10 mouse cellular contexts compared by ENCODE assay signal in genomic region chr3:41084421-41084820, GRCm38 (mm10). TPM values are rescaled to one million over a fixed set of nuclear protein-coding genes. Genes with fewer than 3 reads are reported as not detected.
DNase-seq lines count a peak whose midpoint lies in the region; ATAC-seq and TF ChIP-seq lines count a peak whose summit lies in the region.
"Had no signal": no experiment of that assay in that cellular context is flagged by ENCODE, and none has a peak within 500 bp of the region (broad histone marks: within the 10 kb centered on the region; RNA-seq: fewer than 3 reads in every experiment).

No protein-coding gene starts in this region.

- H3K27me3 ChIP-seq in lung, embryonic 15.5 days = no peaks in the 10 kb centered on the region
- H3K27me3 ChIP-seq in hindbrain, postnatal 0 days (ENCODE audit: insufficient read depth, low read length) = no peaks in the 10 kb centered on the region
- no peaks in the 10 kb centered on the region for H3K27me3 ChIP-seq in neural tube, embryonic 12.5 days (replicated peaks)

- H3K4me3 ChIP-seq in lung, embryonic 15.5 days = no peak overlapping the region
- no peak overlapping the region for H3K4me3 ChIP-seq in hindbrain, postnatal 0 days (ENCODE audit: low read length)
- no peak overlapping the region for H3K4me3 ChIP-seq in neural tube, embryonic 12.5 days

- DNase-seq in cerebellum, adult 9-11 months = peak; percentile 31
- DNase-seq in lung, postnatal 10 days = no peak
- DNase-seq in hindbrain, postnatal 0 days (ENCODE audit: low spot score) = no peak
- DNase-seq: adrenal gland, adult 2 months; left cerebral cortex, postnatal 4 days had no signal

- no peak overlapping the region for H3K27ac ChIP-seq in lung, embryonic 15.5 days
- H3K27ac ChIP-seq in hindbrain, postnatal 0 days = no peak overlapping the region
- no peak overlapping the region for H3K27ac ChIP-seq in neural tube, embryonic 12.5 days

- no peaks in the 10 kb centered on the region for H3K9me3 ChIP-seq in lung, embryonic 15.5 days
- no peaks in the 10 kb centered on the region for H3K9me3 ChIP-seq in hindbrain, postnatal 0 days (ENCODE audit: low read length)
- no peaks in the 10 kb centered on the region for H3K9me3 ChIP-seq in neural tube, embryonic 12.5 days

- peaks cover 16% of the 10 kb centered on the region for H3K4me1 ChIP-seq in lung, embryonic 15.5 days
- peaks cover 12% of the 10 kb centered on the region for H3K4me1 ChIP-seq in hindbrain, postnatal 0 days (ENCODE audit: insufficient read depth, low read length)
- H3K4me1 ChIP-seq in neural tube, embryonic 12.5 days = peaks cover 16% of the 10 kb centered on the region

- 0 out of 2 replicates have a peak overlapping the region, but pooled peaks have one; percentile 83 for H3K4me2 ChIP-seq in lung, embryonic 15.5 days
- H3K4me2 ChIP-seq in hindbrain, postnatal 0 days (ENCODE audit: low read depth, low read length) = peak overlapping the region; percentile 86; the same call in 1 of the 2 replicates
- H3K4me2 ChIP-seq in neural tube, embryonic 12.5 days (replicated peaks) = peak overlapping the region; percentile 85; the same call in 1 of the 2 replicates

- 83% methylated on average over 5 of the region's 5 CpGs for WGBS in lung, embryonic 15.5 days
- 85% methylated on average over 5 of the region's 5 CpGs for WGBS in hindbrain, postnatal 0 days
- 85% methylated on average over 5 of the region's 5 CpGs for WGBS in neural tube, embryonic 12.5 days

- no peak for ATAC-seq in cerebellum, adult (ENCODE audit: insufficient number of reproducible peaks, low FRiP score, low TSS enrichment)
- ATAC-seq in lung, embryonic 15.5 days (ENCODE audit: borderline replicate concordance, extremely low read depth, low FRiP score, low TSS enrichment) = no peak
- no peak for ATAC-seq in hindbrain, postnatal 0 days
- no peak for ATAC-seq in neural tube, embryonic 12.5 days (ENCODE audit: low FRiP score, low read depth)
- no peak for ATAC-seq in monocyte, adult 5-6 weeks (replicated peaks; ENCODE audit: insufficient number of reproducible peaks, low FRiP score, low TSS enrichment, poor library complexity, severe bottlenecking)
- no peak for ATAC-seq in megakaryocyte-erythroid progenitor cell, adult 5-6 weeks (replicated peaks; ENCODE audit: low FRiP score, low TSS enrichment, poor library complexity, severe bottlenecking)

- no peak overlapping the region for H3K9ac ChIP-seq in lung, embryonic 15.5 days
- peak overlapping the region; percentile 68; the same call in 1 of the 2 replicates for H3K9ac ChIP-seq in hindbrain, postnatal 0 days (replicated peaks; ENCODE audit: low read length)
- H3K9ac ChIP-seq in neural tube, embryonic 12.5 days = no peak overlapping the region

- TF ChIP-seq CTCF in hindbrain, postnatal 0 days (IDR thresholded peaks at IDR 0.05; ENCODE audit: low read depth) = no peak

- no peaks in the 10 kb centered on the region for H3K36me3 ChIP-seq in lung, embryonic 15.5 days
- H3K36me3 ChIP-seq in hindbrain, postnatal 0 days (ENCODE audit: insufficient read depth, low read length) = no peaks in the 10 kb centered on the region
- no peaks in the 10 kb centered on the region for H3K36me3 ChIP-seq in neural tube, embryonic 12.5 days

RNA-seq across cellular contexts. Expression of gene Pgrmc2, which starts 1.6 kb away (rescaled TPM):
- 31.1 and 33.9 TPM in 2 replicates for polyA plus RNA-seq in lung, embryonic 15.5 days (2015; fragmentation: Nextera tagmentation; extraction: Ambion mirVana)
- 25.3 and 27.1 TPM in 2 replicates for total RNA-seq in hindbrain, postnatal 0 days (2014; rRNA removed)
- 27.2 and 28.7 TPM in 2 replicates for polyA plus RNA-seq in hindbrain, postnatal 0 days (2015; fragmentation: Nextera tagmentation; extraction: Ambion mirVana)
- 38.2 and 39.7 TPM in 2 replicates for polyA plus RNA-seq in neural tube, embryonic 12.5 days (2016; fragmentation: Nextera tagmentation; extraction: Ambion mirVana)
- 7.5 to 16.1 TPM (median 11.4 TPM) in 3 replicates for total RNA-seq in monocyte, adult 5-6 weeks (2017)
- 26.1 and 40.8 TPM in 2 replicates for total RNA-seq in megakaryocyte-erythroid progenitor cell, adult 5-6 weeks (2014; fragmentation: Nextera tagmentation)
- total RNA-seq in megakaryocyte-erythroid progenitor cell, adult 5-6 weeks (2017) = 17.3 and 19.4 TPM in 2 replicates
